Mouse (Mus musculus) right cerebral cortex, adult 2 months (tissue): ENCODE measurements at regions not wholly inside any gene's neighbourhood (a gene's known extent, or its start where the extent isn't known, plus 50 kb on each side); places are given as distances from the start of the nearest gene placed in this dataset.

Source experiments
- DNase-seq, 2 experiments: peaks; one replicate each; pipeline ENCODE4 v3.0.0; 2021 to 2022; ENCODE audit warnings: low spot score in 2 of 2

- peak; percentile 66 to 74 for DNase-seq
These were observed 164.9 kb upstream of the Lmcd1 start for GRCm38 (mm10) chr6:112108651-112109050.

- DNase-seq = no peak
These were observed 154.4 kb upstream of the Lmcd1 start for GRCm38 (mm10) chr6:112119180-112119579.

GRCm38 (mm10) chr6:112133522-112133921, 140.0 kb upstream of the Lmcd1 start:
- DNase-seq = no peak

- DNase-seq = no peak
These were observed 120.8 kb upstream of the Lmcd1 start for GRCm38 (mm10) chr6:112152535-112153364.

GRCm38 (mm10) chr6:112167487-112167886, 106.1 kb upstream of the Lmcd1 start:
- DNase-seq = no peak

GRCm38 (mm10) chr6:112176344-112176743, 97.2 kb upstream of the Lmcd1 start:
- DNase-seq = no peak

GRCm38 (mm10) chr6:112187636-112188035, 85.9 kb upstream of the Lmcd1 start:
- DNase-seq = no peak

- peak; percentile 89 to 91 for DNase-seq
These were observed 82.5 kb upstream of the Lmcd1 start for GRCm38 (mm10) chr6:112191032-112191431.

- DNase-seq = peak; percentile 92 to 94
These were observed 76.1 kb upstream of the Lmcd1 start for GRCm38 (mm10) chr6:112197445-112197844.

GRCm38 (mm10) chr6:112199241-112199640, 74.3 kb upstream of the Lmcd1 start:
- DNase-seq = no peak

- no peak for DNase-seq
These were observed 71.4 kb upstream of the Lmcd1 start for GRCm38 (mm10) chr6:112202120-112202519.

- DNase-seq = no peak
These were observed 70.2 kb upstream of the Lmcd1 start for GRCm38 (mm10) chr6:112203321-112203720.

GRCm38 (mm10) chr6:112204956-112205355, 68.6 kb upstream of the Lmcd1 start:
- no peak for DNase-seq

- no peak for DNase-seq
These were observed 68.0 kb upstream of the Lmcd1 start for GRCm38 (mm10) chr6:112205420-112205995.

- DNase-seq = peak in 1 of 2 experiments; percentile 44
These were observed 66.3 kb upstream of the Lmcd1 start for GRCm38 (mm10) chr6:112207229-112207628.

- DNase-seq = no peak
These were observed 63.2 kb upstream of the Lmcd1 start for GRCm38 (mm10) chr6:112210238-112210950.

GRCm38 (mm10) chr6:112216868-112217267, 56.7 kb upstream of the Lmcd1 start:
- no peak for DNase-seq

- DNase-seq = no peak
These were observed 55.3 kb upstream of the Lmcd1 start for GRCm38 (mm10) chr6:112218248-112218647.

GRCm38 (mm10) chr6:112219641-112220040, 53.9 kb upstream of the Lmcd1 start:
- no peak for DNase-seq

- DNase-seq = no peak
These were observed 53.4 kb upstream of the Lmcd1 start for GRCm38 (mm10) chr6:112220149-112220548.

GRCm38 (mm10) chr6:112221373-112221772, 52.2 kb upstream of the Lmcd1 start:
- no peak for DNase-seq

GRCm38 (mm10) chr6:112223325-112223724, 50.2 kb upstream of the Lmcd1 start:
- DNase-seq = no peak
